Mouse (Mus musculus) embryo, embryonic 11.5 days (tissue): ENCODE results near the gene Cd2.

Experiments
- DNase-seq: peaks from one replicate; pipeline ENCODE4 v3.0.0-alpha.2; 2012; ENCODE audit warnings: low read depth, low spot score

The Cd2 gene

DNA sequence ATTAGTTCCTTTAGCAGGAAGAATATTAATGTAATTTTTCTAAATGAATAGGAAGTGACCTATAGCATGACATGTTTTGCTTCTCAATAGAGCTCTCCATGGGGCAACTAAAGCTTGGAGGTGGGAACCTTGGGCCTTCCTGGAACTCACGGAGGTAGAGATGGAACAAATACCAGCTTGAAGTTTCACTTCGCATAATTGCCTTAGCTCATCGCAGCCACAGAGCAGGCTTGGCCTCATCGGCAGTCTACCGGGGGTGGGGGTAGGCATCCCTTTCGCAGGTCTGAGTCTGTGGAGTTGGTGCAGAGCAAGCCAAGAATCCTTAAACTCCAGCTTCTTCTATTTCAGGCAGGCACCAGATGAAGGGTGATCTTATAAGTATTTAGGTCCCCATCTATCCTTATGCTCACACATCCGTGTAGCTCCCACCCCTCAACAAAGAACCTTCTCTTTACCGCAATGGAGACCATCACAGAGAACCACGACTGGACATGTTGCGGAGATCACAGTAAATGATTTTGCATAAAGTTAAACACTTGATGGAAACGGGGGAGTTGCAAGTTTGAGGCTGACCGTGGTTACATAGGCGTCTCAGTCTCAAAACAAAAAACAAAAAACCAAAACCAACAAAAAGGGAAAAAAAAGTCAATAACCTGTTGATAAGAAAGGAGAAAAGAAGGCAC lies 58.7 kb downstream of the Cd2 start:
- DNase-seq = no peak

GRCm38 (mm10) chr3:101228066-101228465 lies 59.7 kb downstream of the Cd2 start:
- DNase-seq = no peak
